Mouse (Mus musculus): Measurements from ENCODE around the gene Rnf113a1.
"Not testable (repeated sequence)": the region's sequence is repeated elsewhere in the genome, so short reads cannot be mapped to it uniquely, and the experiment has no call there.

Gene Rnf113a1

GRCm38 (mm10) chrX:37191105-37191743 lies at the start of gene Rnf113a1, which contains the start of gene Ndufa1:
Gene Rnf113a1, plus strand, starts transcription at chrX:37191245.
Gene Ndufa1, minus strand, starts transcription at chrX:37191163.
- DNase-seq (ENCODE audit: low spot score), result peak; percentile 86

- no peak for DNase-seq (ENCODE audit: low spot score)
These were observed 49.3 kb upstream of the Rnf113a1 start for GRCm38 (mm10) chrX:37141732-37142131.

GRCm38 (mm10) chrX:37144498-37144897 lies 46.5 kb upstream of the Rnf113a1 start:
- not testable (repeated sequence) for DNase-seq (ENCODE audit: low spot score)

- DNase-seq (ENCODE audit: low spot score), result peak; percentile 10
These were observed 46.1 kb upstream of the Rnf113a1 start for GRCm38 (mm10) chrX:37144954-37145353.

GRCm38 (mm10) chrX:37157839-37158238 lies 33.2 kb upstream of the Rnf113a1 start:
- no peak for DNase-seq (ENCODE audit: low spot score)

- DNase-seq (ENCODE audit: low spot score), result no peak
These were observed 29.9 kb upstream of the Rnf113a1 start for GRCm38 (mm10) chrX:37161169-37161568.

- DNase-seq (ENCODE audit: low spot score), result no peak
These were observed 27.9 kb upstream of the Rnf113a1 start for GRCm38 (mm10) chrX:37163115-37163514.

- peak; percentile 74 for DNase-seq (ENCODE audit: low spot score)
These were observed 24.0 kb upstream of the Rnf113a1 start for GRCm38 (mm10) chrX:37167085-37167484.

- peak; percentile 9 for DNase-seq (ENCODE audit: low spot score)
These were observed 22.3 kb upstream of the Rnf113a1 start, which contains the start of gene Akap14 for GRCm38 (mm10) chrX:37168742-37169141. Gene Akap14, minus strand, starts transcription at chrX:37168842.

- DNase-seq (ENCODE audit: low spot score), result not testable (repeated sequence)
These were observed 6.6 kb upstream of the Rnf113a1 start for GRCm38 (mm10) chrX:37184401-37184800.

GRCm38 (mm10) chrX:37190755-37191104 lies 315 bp upstream of the Rnf113a1 start:
- no peak for DNase-seq (ENCODE audit: low spot score)

GRCm38 (mm10) chrX:37191744-37192379 lies 817 bp downstream of the Rnf113a1 start:
- peak; percentile 13 for DNase-seq (ENCODE audit: low spot score)

- no peak for DNase-seq (ENCODE audit: low spot score)
These were observed 7.6 kb downstream of the Rnf113a1 start for GRCm38 (mm10) chrX:37198676-37199075.

- DNase-seq (ENCODE audit: low spot score), result no peak
These were observed 19.9 kb downstream of the Rnf113a1 start, which contains the start of gene Gm9 for GRCm38 (mm10) chrX:37210941-37211340. Gene Gm9, minus strand, starts transcription at chrX:37211041.

GRCm38 (mm10) chrX:37222158-37222557 lies 31.1 kb downstream of the Rnf113a1 start, which contains the start of gene Rhox1:
Gene Rhox1, minus strand, starts transcription at chrX:37222258.
- not testable (repeated sequence) for DNase-seq (ENCODE audit: low spot score)

All from embryo, embryonic 10 days (tissue).